Mouse (Mus musculus): ENCODE results near the gene Fam206a. TPM values are rescaled to one million over a fixed set of nuclear protein-coding genes. Genes with fewer than 3 reads are reported as not detected.

Fam206a gene
- total and polyA plus RNA-seq, 2 experiments = 0.92 to 1.1 TPM

DNA sequence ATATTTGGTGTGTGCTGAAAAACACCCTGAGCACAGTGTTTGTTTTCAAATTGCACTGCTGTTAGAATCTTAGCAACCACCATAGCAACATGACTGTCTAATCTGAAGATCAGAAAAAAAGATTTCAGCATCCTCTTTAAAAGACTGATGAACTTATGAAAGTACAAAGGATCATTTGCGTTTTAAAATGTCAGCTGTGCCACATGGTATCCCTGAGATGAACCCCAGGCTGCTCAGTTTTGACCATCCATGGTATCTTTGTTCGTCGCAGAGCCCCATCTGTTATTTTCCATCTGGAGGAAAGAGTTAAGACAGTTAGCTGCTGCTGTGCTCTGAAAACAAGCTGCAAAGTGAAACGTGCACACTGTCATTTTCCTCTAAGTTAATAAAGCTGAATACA, 10.0 kb downstream of the Fam206a start:
- no peak for DNase-seq (ENCODE audit: extremely low read depth, low read depth, low spot score)
- Histone ChIP-seq H3K27ac (replicated peaks; ENCODE audit: insufficient read depth, low read depth, low read length) (no peak overlapping the region), H3K4me3 (ENCODE audit: insufficient read depth, low read depth, low read length) (no peak overlapping the region), H3K27me3 (ENCODE audit: control insufficient read depth, insufficient read depth, low read length) (no peaks in the 10 kb centered on the region), H3K9ac (ENCODE audit: low read depth, low read length) (no peak overlapping the region), H3K4me1 (ENCODE audit: control insufficient read depth, insufficient read depth, low read length) (no peaks in the 10 kb centered on the region), H3K36me3 (ENCODE audit: control insufficient read depth, insufficient read depth, low read length) (peaks cover 9% of the 10 kb centered on the region; the same call in 1 of the 2 replicates), H3K79me2 (ENCODE audit: control insufficient read depth, insufficient read depth, low read length) (no peaks in the 10 kb centered on the region)
- 86% methylated on average over 4 of the region's 4 CpGs for WGBS
- no peak for TF ChIP-seq POLR2A (IDR thresholded peaks at IDR 0.05; ENCODE audit: extremely low read depth, insufficient read depth, low read length)
- no peak for TF ChIP-seq CTCF (IDR thresholded peaks at IDR 0.05; ENCODE audit: low read depth, low read length)

GRCm38 (mm10) chr4:56815131-56815530, 13.0 kb downstream of the Fam206a start:
- Histone ChIP-seq H3K27ac (replicated peaks; ENCODE audit: insufficient read depth, low read depth, low read length) (no peak overlapping the region), H3K9ac (ENCODE audit: low read depth, low read length) (no peak overlapping the region), H3K4me1 (ENCODE audit: control insufficient read depth, insufficient read depth, low read length) (no peaks in the 10 kb centered on the region), H3K79me2 (ENCODE audit: control insufficient read depth, insufficient read depth, low read length) (no peaks in the 10 kb centered on the region), H3K4me3 (ENCODE audit: insufficient read depth, low read depth, low read length) (no peak overlapping the region), H3K36me3 (ENCODE audit: control insufficient read depth, insufficient read depth, low read length) (peaks cover 9% of the 10 kb centered on the region; the same call in 1 of the 2 replicates), H3K27me3 (ENCODE audit: control insufficient read depth, insufficient read depth, low read length) (no peaks in the 10 kb centered on the region)
- TF ChIP-seq CTCF (IDR thresholded peaks at IDR 0.05; ENCODE audit: low read depth, low read length) (no peak), POLR2A (IDR thresholded peaks at IDR 0.05; ENCODE audit: extremely low read depth, insufficient read depth, low read length) (no peak)
- WGBS = 97% methylated on average over 8 of the region's 8 CpGs
- no peak for DNase-seq (ENCODE audit: extremely low read depth, low read depth, low spot score)

GRCm38 (mm10) chr4:56820017-56820550, 17.9 kb downstream of the Fam206a start:
- Histone ChIP-seq H3K27ac (replicated peaks; ENCODE audit: insufficient read depth, low read depth, low read length) (no peak overlapping the region), H3K79me2 (ENCODE audit: control insufficient read depth, insufficient read depth, low read length) (no peaks in the 10 kb centered on the region)
- TF ChIP-seq CTCF (IDR thresholded peaks at IDR 0.05; ENCODE audit: low read depth, low read length) = peak; percentile 25; the same call in 1 of the 2 replicates
- no peak for TF ChIP-seq POLR2A (IDR thresholded peaks at IDR 0.05; ENCODE audit: extremely low read depth, insufficient read depth, low read length)

DNA sequence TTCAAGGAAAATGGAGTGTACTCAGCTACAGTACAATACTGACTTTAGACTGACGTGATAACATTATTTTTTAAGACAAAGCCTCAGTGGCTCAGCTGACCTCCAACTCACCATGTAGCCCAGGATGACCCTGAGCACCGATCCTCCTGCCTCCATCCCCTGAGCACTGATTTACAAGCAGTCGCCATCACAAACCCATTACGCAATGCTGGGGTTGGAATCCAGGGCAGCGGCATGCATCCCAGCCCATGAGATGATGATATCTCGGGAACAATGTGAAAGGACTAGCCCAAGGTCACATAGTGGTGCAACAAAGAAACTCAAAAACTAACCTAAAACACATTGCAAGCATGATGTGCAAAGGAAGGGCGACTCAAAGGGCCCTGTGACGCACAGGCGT, 22.1 kb downstream of the Fam206a start:
- H3K36me3 ChIP-seq (ENCODE audit: control insufficient read depth, insufficient read depth, low read length) = no peaks in the 10 kb centered on the region
- H3K4me3 ChIP-seq (ENCODE audit: insufficient read depth, low read depth, low read length) = no peak overlapping the region
- no peaks in the 10 kb centered on the region for H3K79me2 ChIP-seq (ENCODE audit: control insufficient read depth, insufficient read depth, low read length)
- DNase-seq (ENCODE audit: extremely low read depth, low read depth, low spot score) = no peak
- no peaks in the 10 kb centered on the region for H3K27me3 ChIP-seq (ENCODE audit: control insufficient read depth, insufficient read depth, low read length)
- TF ChIP-seq POLR2A (IDR thresholded peaks at IDR 0.05; ENCODE audit: extremely low read depth, insufficient read depth, low read length) = no peak
- TF ChIP-seq CTCF (IDR thresholded peaks at IDR 0.05; ENCODE audit: low read depth, low read length) = no peak
- WGBS = 78% methylated on average over 9 of the region's 9 CpGs
- H3K27ac ChIP-seq (replicated peaks; ENCODE audit: insufficient read depth, low read depth, low read length) = no peak overlapping the region
- no peak overlapping the region for H3K9ac ChIP-seq (ENCODE audit: low read depth, low read length)
- H3K4me1 ChIP-seq (ENCODE audit: control insufficient read depth, insufficient read depth, low read length) = no peaks in the 10 kb centered on the region

More at GRCm38 (mm10) chr4:56820017-56820550, 17.9 kb downstream of the Fam206a start:
- no peaks in the 10 kb centered on the region for H3K4me1 ChIP-seq (ENCODE audit: control insufficient read depth, insufficient read depth, low read length)
- H3K4me3 ChIP-seq (ENCODE audit: insufficient read depth, low read depth, low read length) = no peak overlapping the region
- no peaks in the 10 kb centered on the region for H3K36me3 ChIP-seq (ENCODE audit: control insufficient read depth, insufficient read depth, low read length)
- no peak overlapping the region for H3K9ac ChIP-seq (ENCODE audit: low read depth, low read length)
- peak; percentile 15 for DNase-seq (ENCODE audit: extremely low read depth, low read depth, low spot score)
- no peaks in the 10 kb centered on the region for H3K27me3 ChIP-seq (ENCODE audit: control insufficient read depth, insufficient read depth, low read length)

- Histone ChIP-seq H3K36me3 (ENCODE audit: control insufficient read depth, insufficient read depth, low read length) (no peaks in the 10 kb centered on the region), H3K27ac (replicated peaks; ENCODE audit: insufficient read depth, low read depth, low read length) (no peak overlapping the region), H3K27me3 (ENCODE audit: control insufficient read depth, insufficient read depth, low read length) (no peaks in the 10 kb centered on the region), H3K4me3 (ENCODE audit: insufficient read depth, low read depth, low read length) (no peak overlapping the region), H3K9ac (ENCODE audit: low read depth, low read length) (no peak overlapping the region), H3K79me2 (ENCODE audit: control insufficient read depth, insufficient read depth, low read length) (no peaks in the 10 kb centered on the region), H3K4me1 (ENCODE audit: control insufficient read depth, insufficient read depth, low read length) (no peaks in the 10 kb centered on the region)
- DNase-seq (ENCODE audit: extremely low read depth, low read depth, low spot score) = no peak
- WGBS = 93% methylated on average over 3 of the region's 3 CpGs
- TF ChIP-seq CTCF (IDR thresholded peaks at IDR 0.05; ENCODE audit: low read depth, low read length) (no peak), POLR2A (IDR thresholded peaks at IDR 0.05; ENCODE audit: extremely low read depth, insufficient read depth, low read length) (no peak)
These were observed 26.8 kb downstream of the Fam206a start for GRCm38 (mm10) chr4:56828932-56829331.

DNA sequence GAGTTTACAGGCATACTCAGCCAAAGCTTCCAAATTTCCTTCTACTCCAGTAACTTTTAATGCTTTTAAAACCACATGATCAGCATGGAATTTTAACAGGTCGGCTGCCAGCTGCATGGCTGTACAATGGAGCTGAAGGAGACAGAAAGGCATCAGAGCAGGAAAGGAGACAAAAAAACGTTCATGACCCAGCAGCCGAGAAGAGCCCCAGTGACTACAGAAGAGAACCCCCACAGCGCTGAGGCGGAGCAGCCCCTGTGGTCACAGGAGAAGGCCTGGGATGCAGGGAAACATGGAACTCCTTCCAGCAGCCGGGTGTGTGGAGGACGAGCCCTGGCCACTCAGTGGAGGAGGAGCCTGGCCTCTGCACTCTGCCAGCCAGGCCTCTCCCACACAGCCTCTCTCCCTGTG, 27.4 kb downstream of the Fam206a start:
- H3K79me2 ChIP-seq (ENCODE audit: control insufficient read depth, insufficient read depth, low read length) = no peaks in the 10 kb centered on the region
- H3K27me3 ChIP-seq (ENCODE audit: control insufficient read depth, insufficient read depth, low read length) = no peaks in the 10 kb centered on the region
- no peak overlapping the region for H3K9ac ChIP-seq (ENCODE audit: low read depth, low read length)
- DNase-seq (ENCODE audit: extremely low read depth, low read depth, low spot score) = no peak
- H3K36me3 ChIP-seq (ENCODE audit: control insufficient read depth, insufficient read depth, low read length) = no peaks in the 10 kb centered on the region
- 88% methylated on average over 7 of the region's 7 CpGs for WGBS
- no peak for TF ChIP-seq CTCF (IDR thresholded peaks at IDR 0.05; ENCODE audit: low read depth, low read length)
- no peak for TF ChIP-seq POLR2A (IDR thresholded peaks at IDR 0.05; ENCODE audit: extremely low read depth, insufficient read depth, low read length)
- no peak overlapping the region for H3K4me3 ChIP-seq (ENCODE audit: insufficient read depth, low read depth, low read length)
- no peaks in the 10 kb centered on the region for H3K4me1 ChIP-seq (ENCODE audit: control insufficient read depth, insufficient read depth, low read length)
- H3K27ac ChIP-seq (replicated peaks; ENCODE audit: insufficient read depth, low read depth, low read length) = no peak overlapping the region
